ENCODE assay signal across 8 mouse cellular contexts in the genomic region with DNA sequence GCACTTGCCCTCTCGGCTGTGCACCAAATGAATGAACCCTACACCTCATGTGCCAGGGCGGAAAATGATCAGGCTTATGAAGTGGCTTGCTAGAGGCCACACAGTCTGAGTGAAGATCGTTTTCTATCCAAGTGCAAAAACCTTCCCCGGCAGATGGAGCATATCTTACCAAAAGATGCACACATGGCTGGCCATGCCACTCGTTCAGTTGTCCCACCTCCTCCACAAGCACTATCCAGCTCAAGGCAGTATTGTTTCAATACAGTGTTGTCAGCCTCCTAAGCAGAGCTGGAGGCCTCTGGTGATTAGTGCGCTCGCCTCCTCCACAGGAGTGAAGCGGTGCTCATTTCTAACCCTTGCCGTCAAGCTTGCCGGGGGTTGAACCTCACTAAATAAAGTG.
DNase-seq lines count a peak whose midpoint lies in the region; ATAC-seq and TF ChIP-seq lines count a peak whose summit lies in the region.

No protein-coding gene starts in this region.

- no peak overlapping the region for H3K4me3 ChIP-seq in hindbrain, embryonic 13.5 days
- H3K4me3 ChIP-seq in hindbrain, embryonic 10.5 days: no peak overlapping the region
- peak overlapping the region; percentile 12 for H3K4me3 ChIP-seq in thymus, adult 2 months (ENCODE audit: control insufficient read depth, insufficient read depth, low read length)
- no peak overlapping the region for H3K4me3 ChIP-seq in liver, embryonic 16.5 days (ENCODE audit: low read depth, low read length)
- H3K4me3 ChIP-seq in stomach, embryonic 16.5 days (replicated peaks; ENCODE audit: low read length): 0 out of 2 replicates have a peak overlapping the region, but pooled peaks have one; percentile 16

- peak; percentile 47; the same call in 1 of the 2 replicates for ATAC-seq in hindbrain, embryonic 13.5 days (ENCODE audit: low FRiP score)
- no peak for ATAC-seq in liver, embryonic 16.5 days (ENCODE audit: low read depth)
- ATAC-seq in stomach, embryonic 16.5 days (ENCODE audit: insufficient read depth, low FRiP score): no peak

- TF ChIP-seq CTCF in thymus, adult 2 months (IDR thresholded peaks at IDR 0.05; ENCODE audit: borderline replicate concordance, control insufficient read depth, extremely low read depth, insufficient read depth, low read length, poor library complexity): no peak

- no peak for DNase-seq in hindbrain, embryonic 10.5 days (ENCODE audit: low spot score)
- no peak for DNase-seq in thymus, adult 2 months
- no peak for DNase-seq in thymus, adult 18-20 months
- no peak for DNase-seq in gastrocnemius, postnatal 14 days
- DNase-seq in thymus, postnatal 0 days (ENCODE audit: low spot score): no peak

- H3K4me2 ChIP-seq in hindbrain, embryonic 13.5 days: no peak overlapping the region
- peak overlapping the region; percentile 32; the same call in 1 of the 2 replicates for H3K4me2 ChIP-seq in liver, embryonic 16.5 days (ENCODE audit: low read depth, low read length)
- H3K4me2 ChIP-seq in stomach, embryonic 16.5 days (ENCODE audit: low read depth, low read length): peak overlapping the region; percentile 38

- H3K27me3 ChIP-seq in hindbrain, embryonic 13.5 days: no peaks in the 10 kb centered on the region
- no peaks in the 10 kb centered on the region for H3K27me3 ChIP-seq in hindbrain, embryonic 10.5 days (ENCODE audit: insufficient read depth, poor library complexity, severe bottlenecking)
- H3K27me3 ChIP-seq in thymus, adult 2 months (ENCODE audit: control insufficient read depth, insufficient read depth, low read length): no peaks in the 10 kb centered on the region
- H3K27me3 ChIP-seq in liver, embryonic 16.5 days (ENCODE audit: control insufficient read depth, insufficient read depth, low read depth, low read length): no peaks in the 10 kb centered on the region
- H3K27me3 ChIP-seq in stomach, embryonic 16.5 days (ENCODE audit: control insufficient read depth, insufficient read depth, low read length): no peaks in the 10 kb centered on the region

- peak overlapping the region; percentile 76 for H3K27ac ChIP-seq in hindbrain, embryonic 13.5 days
- H3K27ac ChIP-seq in hindbrain, embryonic 10.5 days: no peak overlapping the region
- H3K27ac ChIP-seq in thymus, adult 2 months (ENCODE audit: control insufficient read depth, insufficient read depth, low read length): peak overlapping the region; percentile 19
- no peak overlapping the region for H3K27ac ChIP-seq in liver, embryonic 16.5 days (ENCODE audit: low read length)
- no peak overlapping the region for H3K27ac ChIP-seq in stomach, embryonic 16.5 days (ENCODE audit: low read length)

- TF ChIP-seq POLR2A in thymus, adult 2 months (IDR thresholded peaks at IDR 0.05; ENCODE audit: control insufficient read depth, extremely low read depth, insufficient read depth, low read length, poor library complexity): no peak

- 66% methylated on average over 10 of the region's 10 CpGs for WGBS in hindbrain, embryonic 13.5 days
- 82% methylated on average over 10 of the region's 10 CpGs for WGBS in hindbrain, embryonic 10.5 days
- 43% methylated on average over 10 of the region's 10 CpGs for WGBS in thymus, adult 2 months
- WGBS in liver, embryonic 16.5 days (ENCODE audit: insufficient replicate concordance): 45% methylated on average over 10 of the region's 10 CpGs
- WGBS in stomach, embryonic 16.5 days: 76% methylated on average over 10 of the region's 10 CpGs

- peaks cover 51% of the 10 kb centered on the region for H3K4me1 ChIP-seq in hindbrain, embryonic 13.5 days (replicated peaks)
- H3K4me1 ChIP-seq in hindbrain, embryonic 10.5 days (replicated peaks): peaks cover 40% of the 10 kb centered on the region
- H3K4me1 ChIP-seq in thymus, adult 2 months (replicated peaks; ENCODE audit: control insufficient read depth, insufficient read depth, low read length): peaks cover 8% of the 10 kb centered on the region
- H3K4me1 ChIP-seq in liver, embryonic 16.5 days (ENCODE audit: control insufficient read depth, low read depth, low read length): no peaks in the 10 kb centered on the region
- H3K4me1 ChIP-seq in stomach, embryonic 16.5 days (ENCODE audit: control insufficient read depth, insufficient read depth, low read length): no peaks in the 10 kb centered on the region

- H3K9ac ChIP-seq in hindbrain, embryonic 13.5 days: no peak overlapping the region
- H3K9ac ChIP-seq in liver, embryonic 16.5 days (ENCODE audit: low read depth, low read length): no peak overlapping the region
- H3K9ac ChIP-seq in stomach, embryonic 16.5 days (ENCODE audit: low read length): no peak overlapping the region

- H3K9me3 ChIP-seq in hindbrain, embryonic 13.5 days: peaks cover 4% of the 10 kb centered on the region; the same call in 1 of the 2 replicates
- peaks cover 4% of the 10 kb centered on the region; the same call in 1 of the 2 replicates for H3K9me3 ChIP-seq in hindbrain, embryonic 10.5 days
- no peaks in the 10 kb centered on the region for H3K9me3 ChIP-seq in liver, embryonic 16.5 days (replicated peaks; ENCODE audit: control insufficient read depth, low read length)
- no peaks in the 10 kb centered on the region for H3K9me3 ChIP-seq in stomach, embryonic 16.5 days (replicated peaks; ENCODE audit: control insufficient read depth, low read length)

- intact Hi-C loops in gastrocnemius, postnatal 14 days (cut with DNase I; ENCODE audit: low total_unique reads): no loop called here

- H3K36me3 ChIP-seq in hindbrain, embryonic 13.5 days: no peaks in the 10 kb centered on the region
- H3K36me3 ChIP-seq in hindbrain, embryonic 10.5 days: no peaks in the 10 kb centered on the region
- H3K36me3 ChIP-seq in thymus, adult 2 months (ENCODE audit: control insufficient read depth, insufficient read depth, low read length): no peaks in the 10 kb centered on the region
- no peaks in the 10 kb centered on the region for H3K36me3 ChIP-seq in liver, embryonic 16.5 days (ENCODE audit: control insufficient read depth, insufficient read depth)
- H3K36me3 ChIP-seq in stomach, embryonic 16.5 days (ENCODE audit: control insufficient read depth, insufficient read depth, low read length): no peaks in the 10 kb centered on the region

Comparison
In these comparisons a context has a peak if more than half of its experiments do, and no peak if none do; other contexts are left out.
1. H3K27ac ChIP-seq: peak in hindbrain, embryonic 13.5 days (single experiment) and thymus, adult 2 months (single experiment); none in hindbrain, embryonic 10.5 days (single experiment), liver, embryonic 16.5 days (single experiment) and stomach, embryonic 16.5 days (single experiment).
2. H3K4me3 ChIP-seq: peak in thymus, adult 2 months (single experiment) and stomach, embryonic 16.5 days (single experiment); none in hindbrain, embryonic 13.5 days (single experiment), hindbrain, embryonic 10.5 days (single experiment) and liver, embryonic 16.5 days (single experiment).